Mouse (Mus musculus): ENCODE results near the gene Nags. TPM values are rescaled to one million over a fixed set of nuclear protein-coding genes. Genes with fewer than 3 reads are reported as not detected.

The Nags gene
- polyA plus RNA-seq, 1 experiment, result 0.16 TPM

- TF ChIP-seq GATA1 (IDR thresholded peaks at IDR 0.05; ENCODE audit: low read length) (no peak), TAL1 (IDR thresholded peaks at IDR 0.05; ENCODE audit: low read length) (no peak)
- Histone ChIP-seq H3K9me3 (ENCODE audit: control insufficient read depth, low read length) (peaks cover 5% of the 10 kb centered on the region), H3K36me3 (ENCODE audit: control insufficient read depth) (no peaks in the 10 kb centered on the region), H3K4me3 (replicated peaks) (no peak overlapping the region), H3K27me3 (ENCODE audit: control insufficient read depth) (peaks cover 21% of the 10 kb centered on the region), H3K4me1 (ENCODE audit: control insufficient read depth) (peaks cover 30% of the 10 kb centered on the region)
Observed at GRCm38 (mm10) chr11:102116241-102116640, 29.1 kb upstream of the Nags start.

DNA sequence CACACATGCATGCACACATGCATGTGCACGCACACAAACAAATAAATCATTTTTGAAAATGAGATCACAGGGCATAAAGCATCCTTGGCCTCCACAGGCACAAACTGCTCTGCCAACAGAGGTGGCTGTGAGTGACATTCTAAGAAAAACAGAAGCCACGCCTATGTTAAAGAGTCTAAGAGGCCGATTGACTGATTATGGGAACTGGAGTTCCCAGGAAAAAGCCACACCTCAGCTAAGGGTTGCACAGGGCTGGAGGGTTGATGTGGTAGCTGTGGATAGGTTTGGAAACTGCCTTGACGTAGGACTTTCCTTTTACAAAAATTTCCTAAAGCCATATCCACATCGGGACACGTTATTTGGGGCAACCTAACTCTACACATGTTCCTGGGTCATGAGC, 27.9 kb upstream of the Nags start:
- H3K36me3 ChIP-seq (ENCODE audit: control insufficient read depth), result no peaks in the 10 kb centered on the region
- peaks cover 30% of the 10 kb centered on the region for H3K4me1 ChIP-seq (ENCODE audit: control insufficient read depth)
- peaks cover 14% of the 10 kb centered on the region for H3K27me3 ChIP-seq (ENCODE audit: control insufficient read depth)
- no peak overlapping the region for H3K4me3 ChIP-seq (replicated peaks)
- TF ChIP-seq TAL1 (IDR thresholded peaks at IDR 0.05; ENCODE audit: low read length) (no peak), GATA1 (IDR thresholded peaks at IDR 0.05; ENCODE audit: low read length) (no peak)
- peaks cover 5% of the 10 kb centered on the region for H3K9me3 ChIP-seq (ENCODE audit: control insufficient read depth, low read length)

DNA sequence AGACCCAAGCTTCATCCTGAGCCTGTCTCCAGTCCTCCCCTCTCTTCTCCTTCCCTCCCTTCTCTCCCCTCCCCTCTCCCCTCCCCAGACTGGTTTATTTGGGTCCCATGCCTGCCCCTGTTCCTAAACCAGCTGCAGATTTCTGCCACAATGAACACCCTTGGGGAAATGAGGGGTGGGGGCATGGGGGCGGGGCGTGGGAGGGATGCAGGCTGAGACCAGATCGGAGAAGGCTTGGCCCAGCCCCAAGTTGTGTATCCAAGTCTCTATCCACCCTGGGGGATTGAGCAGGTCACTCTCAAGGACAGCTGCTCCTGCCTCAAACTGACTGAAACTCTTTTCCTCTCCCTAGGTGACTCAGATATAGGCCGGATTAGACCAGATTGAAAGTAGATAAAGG, 10.8 kb upstream of the Nags start:
- Histone ChIP-seq H3K36me3 (ENCODE audit: control insufficient read depth) (no peaks in the 10 kb centered on the region), H3K4me1 (ENCODE audit: control insufficient read depth) (peaks cover 25% of the 10 kb centered on the region), H3K4me3 (replicated peaks) (no peak overlapping the region), H3K27me3 (ENCODE audit: control insufficient read depth) (peaks cover 32% of the 10 kb centered on the region), H3K9me3 (ENCODE audit: control insufficient read depth, low read length) (no peaks in the 10 kb centered on the region)
- no peak for TF ChIP-seq GATA1 (IDR thresholded peaks at IDR 0.05; ENCODE audit: low read length)
- no peak for TF ChIP-seq TAL1 (IDR thresholded peaks at IDR 0.05; ENCODE audit: low read length)

GRCm38 (mm10) chr11:102137625-102138446, 7.5 kb upstream of the Nags start:
- no peak overlapping the region for H3K4me3 ChIP-seq (replicated peaks)
- H3K4me1 ChIP-seq (ENCODE audit: control insufficient read depth), result peaks cover 5% of the 10 kb centered on the region
- peaks cover 35% of the 10 kb centered on the region for H3K27me3 ChIP-seq (ENCODE audit: control insufficient read depth)
- TF ChIP-seq TAL1 (IDR thresholded peaks at IDR 0.05; ENCODE audit: low read length), result no peak
- no peak for TF ChIP-seq GATA1 (IDR thresholded peaks at IDR 0.05; ENCODE audit: low read length)
- H3K36me3 ChIP-seq (ENCODE audit: control insufficient read depth), result no peaks in the 10 kb centered on the region
- H3K9me3 ChIP-seq (ENCODE audit: control insufficient read depth, low read length), result no peaks in the 10 kb centered on the region

DNA sequence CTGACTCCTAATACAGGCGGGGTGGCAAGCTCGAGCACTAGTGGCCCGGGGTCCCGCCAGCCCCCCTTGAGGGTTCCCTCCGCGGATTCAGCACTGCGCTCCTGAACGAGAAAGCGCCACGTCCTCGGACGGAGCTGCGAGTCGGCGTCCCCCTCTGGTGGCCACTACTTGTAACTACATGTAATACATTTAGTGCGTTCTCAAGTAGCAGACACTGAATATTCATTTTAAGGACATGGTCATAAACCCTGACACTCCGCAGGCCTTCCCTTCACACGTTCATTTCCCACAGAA, 6.9 kb upstream of the Nags start:
- TF ChIP-seq GATA1 (IDR thresholded peaks at IDR 0.05; ENCODE audit: low read length) (no peak), TAL1 (IDR thresholded peaks at IDR 0.05; ENCODE audit: low read length) (no peak)
- H3K4me3 ChIP-seq (replicated peaks), result no peak overlapping the region

DNA sequence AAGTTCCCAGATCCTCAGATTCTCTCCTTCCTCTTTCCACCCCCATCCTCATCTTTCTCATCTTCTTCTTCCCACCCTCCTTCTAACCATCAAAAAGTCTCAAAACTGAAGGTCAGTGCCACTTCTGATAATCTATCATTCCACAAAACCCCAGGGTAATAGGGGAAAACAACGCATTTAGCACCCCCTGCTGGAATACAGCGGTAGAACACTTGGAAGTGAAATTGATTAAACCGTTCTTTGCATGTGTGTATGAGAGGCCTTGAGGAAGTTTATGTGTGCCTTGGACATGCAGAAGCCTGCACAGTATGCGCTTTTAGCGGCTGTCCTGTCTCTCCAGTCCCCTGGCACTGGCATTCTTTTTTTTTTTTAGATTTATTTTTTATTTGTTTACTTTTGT, 4.8 kb upstream of the Nags start:
- Histone ChIP-seq H3K4me1 (ENCODE audit: control insufficient read depth) (peaks cover 13% of the 10 kb centered on the region), H3K4me3 (replicated peaks) (no peak overlapping the region), H3K9me3 (ENCODE audit: control insufficient read depth, low read length) (no peaks in the 10 kb centered on the region; the same call in 1 of the 2 replicates), H3K27me3 (ENCODE audit: control insufficient read depth) (peaks cover 40% of the 10 kb centered on the region), H3K36me3 (ENCODE audit: control insufficient read depth) (no peaks in the 10 kb centered on the region)
- TF ChIP-seq GATA1 (IDR thresholded peaks at IDR 0.05; ENCODE audit: low read length) (no peak), TAL1 (IDR thresholded peaks at IDR 0.05; ENCODE audit: low read length) (no peak)

More for the DNA sequence above, 6.9 kb upstream of the Nags start:
- no peaks in the 10 kb centered on the region for H3K36me3 ChIP-seq (ENCODE audit: control insufficient read depth)
- H3K27me3 ChIP-seq (ENCODE audit: control insufficient read depth), result peaks cover 35% of the 10 kb centered on the region
- H3K4me1 ChIP-seq (ENCODE audit: control insufficient read depth), result peaks cover 5% of the 10 kb centered on the region
- H3K9me3 ChIP-seq (ENCODE audit: control insufficient read depth, low read length), result no peaks in the 10 kb centered on the region

DNA sequence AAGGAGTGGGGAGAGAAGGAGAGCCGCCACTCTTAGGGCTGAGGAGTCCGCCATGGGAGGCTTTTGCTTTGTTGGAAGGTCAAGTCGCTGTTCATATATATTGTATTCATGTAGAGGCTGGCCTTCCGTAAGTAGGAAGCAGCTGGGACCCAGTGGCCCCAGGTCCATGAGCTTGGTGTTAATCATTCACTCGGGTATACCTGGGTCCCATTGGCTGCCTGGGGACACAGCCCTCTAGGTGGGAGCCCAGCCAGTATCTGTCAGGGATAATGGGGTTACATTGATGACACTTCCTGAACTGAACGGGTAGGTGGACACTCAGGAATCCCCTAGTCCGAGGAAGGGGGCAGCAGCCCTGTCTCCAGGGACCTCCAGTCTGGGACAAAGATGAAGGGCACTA, 3.0 kb upstream of the Nags start:
- H3K4me3 ChIP-seq (replicated peaks), result no peak overlapping the region

DNA sequence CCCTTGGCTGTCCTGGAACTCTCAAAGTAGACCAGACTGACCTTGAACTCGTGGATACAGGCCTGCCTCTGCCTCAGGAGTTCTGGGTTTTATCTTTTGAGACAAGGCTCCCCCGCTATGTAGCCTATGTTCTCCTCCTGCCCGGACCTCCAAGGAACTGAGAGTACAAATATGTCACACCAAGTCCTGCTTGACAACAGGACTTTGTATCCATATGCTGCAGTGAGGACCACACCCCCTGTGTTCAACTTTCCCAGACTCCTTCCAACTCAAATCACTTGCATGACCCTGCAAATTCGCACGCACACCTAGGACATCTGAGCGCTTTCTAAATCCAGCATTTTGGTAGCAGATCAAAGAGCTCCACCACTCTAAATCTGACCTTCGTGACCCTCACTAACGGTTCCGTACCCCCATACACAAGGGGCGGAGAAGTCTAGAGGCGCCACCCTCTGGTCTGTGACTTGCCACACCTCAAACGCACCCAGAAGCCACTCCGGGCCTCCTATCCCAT, 299 bp upstream of the Nags start:
- peaks cover 64% of the 10 kb centered on the region for H3K27me3 ChIP-seq (ENCODE audit: control insufficient read depth)
- H3K4me3 ChIP-seq (replicated peaks), result peak overlapping the region; percentile 66
- no peaks in the 10 kb centered on the region; the same call in 1 of the 2 replicates for H3K9me3 ChIP-seq (ENCODE audit: control insufficient read depth, low read length)
- H3K36me3 ChIP-seq (ENCODE audit: control insufficient read depth), result peaks cover 14% of the 10 kb centered on the region
- no peak for TF ChIP-seq GATA1 (IDR thresholded peaks at IDR 0.05; ENCODE audit: low read length)
- no peak for TF ChIP-seq TAL1 (IDR thresholded peaks at IDR 0.05; ENCODE audit: low read length)
- H3K4me1 ChIP-seq (ENCODE audit: control insufficient read depth), result peaks cover 26% of the 10 kb centered on the region

More for the DNA sequence above, 3.0 kb upstream of the Nags start:
- Histone ChIP-seq H3K4me1 (ENCODE audit: control insufficient read depth) (peaks cover 31% of the 10 kb centered on the region), H3K27me3 (ENCODE audit: control insufficient read depth) (peaks cover 53% of the 10 kb centered on the region), H3K36me3 (ENCODE audit: control insufficient read depth) (no peaks in the 10 kb centered on the region), H3K9me3 (ENCODE audit: control insufficient read depth, low read length) (no peaks in the 10 kb centered on the region; the same call in 1 of the 2 replicates)
- TF ChIP-seq TAL1 (IDR thresholded peaks at IDR 0.05; ENCODE audit: low read length) (no peak), GATA1 (IDR thresholded peaks at IDR 0.05; ENCODE audit: low read length) (no peak)

DNA sequence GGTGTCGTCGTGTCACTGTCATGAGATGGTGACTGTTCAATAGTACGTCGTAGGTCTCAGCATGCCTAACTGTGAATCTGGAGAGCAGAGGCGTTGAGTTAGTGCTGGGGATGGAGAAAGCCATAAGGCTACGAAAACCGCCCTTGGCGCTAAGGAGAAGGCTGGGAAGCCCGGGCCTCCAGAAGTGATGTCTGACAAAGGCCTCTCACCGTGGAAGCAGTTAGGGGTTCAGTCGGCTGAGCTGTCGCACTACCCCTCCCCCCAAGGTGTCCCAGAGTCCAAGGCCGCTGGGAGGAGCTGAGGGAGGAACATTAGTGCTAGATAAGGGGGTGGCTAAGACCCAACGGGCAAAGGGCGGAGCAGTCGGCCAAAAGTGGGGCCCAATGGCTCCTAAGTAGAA, 692 bp downstream of the Nags start:
- H3K36me3 ChIP-seq (ENCODE audit: control insufficient read depth), result peaks cover 17% of the 10 kb centered on the region
- peaks cover 26% of the 10 kb centered on the region for H3K4me1 ChIP-seq (ENCODE audit: control insufficient read depth)
- no peaks in the 10 kb centered on the region; the same call in 1 of the 2 replicates for H3K9me3 ChIP-seq (ENCODE audit: control insufficient read depth, low read length)
- peak overlapping the region; percentile 66 for H3K4me3 ChIP-seq (replicated peaks)
- peaks cover 64% of the 10 kb centered on the region for H3K27me3 ChIP-seq (ENCODE audit: control insufficient read depth)
- TF ChIP-seq TAL1 (IDR thresholded peaks at IDR 0.05; ENCODE audit: low read length), result no peak
- no peak for TF ChIP-seq GATA1 (IDR thresholded peaks at IDR 0.05; ENCODE audit: low read length)

Measured in erythroblast, embryonic 14.5 days (primary cell).